Mouse (Mus musculus): ENCODE results near the gene Stard7. TPM values are rescaled to one million over a fixed set of nuclear protein-coding genes. Genes with fewer than 3 reads are reported as not detected.

Stard7 gene
- polyA plus RNA-seq, 1 experiment from 2014 or later = 85.5 TPM

GRCm38 (mm10) chr2:127310246-127310645 lies 40.2 kb downstream of the Stard7 start:
- Histone ChIP-seq H3K27me3 (replicated peaks; ENCODE audit: control insufficient read depth, insufficient read depth, low read length) (no peaks in the 10 kb centered on the region), H3K9me3 (ENCODE audit: control insufficient read depth, low read length) (no peaks in the 10 kb centered on the region), H3K4me2 (ENCODE audit: low read depth, low read length) (no peak overlapping the region), H3K36me3 (ENCODE audit: control insufficient read depth, insufficient read depth, low read length) (no peaks in the 10 kb centered on the region), H3K4me1 (ENCODE audit: control insufficient read depth, insufficient read depth, low read length) (no peaks in the 10 kb centered on the region), H3K4me3 (ENCODE audit: low read depth, low read length) (no peak overlapping the region), H3K9ac (ENCODE audit: low read depth, low read length) (no peak overlapping the region), H3K27ac (replicated peaks; ENCODE audit: low read depth, low read length) (no peak overlapping the region)
- no peak for DNase-seq (ENCODE audit: low spot score)
- 50% methylated on average over 2 of the region's 2 CpGs for WGBS
- no peak for ATAC-seq (ENCODE audit: low read depth)

- Histone ChIP-seq H3K4me3 (ENCODE audit: low read depth, low read length) (no peak overlapping the region), H3K9me3 (ENCODE audit: control insufficient read depth, low read length) (no peaks in the 10 kb centered on the region), H3K4me1 (ENCODE audit: control insufficient read depth, insufficient read depth, low read length) (no peaks in the 10 kb centered on the region), H3K36me3 (ENCODE audit: control insufficient read depth, insufficient read depth, low read length) (no peaks in the 10 kb centered on the region), H3K4me2 (ENCODE audit: low read depth, low read length) (no peak overlapping the region), H3K27me3 (replicated peaks; ENCODE audit: control insufficient read depth, insufficient read depth, low read length) (no peaks in the 10 kb centered on the region), H3K9ac (ENCODE audit: low read depth, low read length) (no peak overlapping the region), H3K27ac (replicated peaks; ENCODE audit: low read depth, low read length) (no peak overlapping the region)
- DNase-seq (ENCODE audit: low spot score) = no peak
- no peak for ATAC-seq (ENCODE audit: low read depth)
- WGBS = 89% methylated on average over 7 of the region's 7 CpGs
Observed at GRCm38 (mm10) chr2:127310685-127311084, 40.7 kb downstream of the Stard7 start.

- Histone ChIP-seq H3K4me3 (ENCODE audit: low read depth, low read length) (no peak overlapping the region), H3K27ac (replicated peaks; ENCODE audit: low read depth, low read length) (no peak overlapping the region), H3K4me1 (ENCODE audit: control insufficient read depth, insufficient read depth, low read length) (no peaks in the 10 kb centered on the region), H3K36me3 (ENCODE audit: control insufficient read depth, insufficient read depth, low read length) (no peaks in the 10 kb centered on the region), H3K4me2 (ENCODE audit: low read depth, low read length) (no peak overlapping the region), H3K9ac (ENCODE audit: low read depth, low read length) (no peak overlapping the region), H3K27me3 (replicated peaks; ENCODE audit: control insufficient read depth, insufficient read depth, low read length) (no peaks in the 10 kb centered on the region), H3K9me3 (ENCODE audit: control insufficient read depth, low read length) (no peaks in the 10 kb centered on the region)
- DNase-seq (ENCODE audit: low spot score) (no peak), ATAC-seq (ENCODE audit: low read depth) (no peak)
- WGBS = 86% methylated on average over 1 of the region's 1 CpGs
Observed at GRCm38 (mm10) chr2:127311193-127311592, 41.2 kb downstream of the Stard7 start.

GRCm38 (mm10) chr2:127312801-127313200 lies 42.8 kb downstream of the Stard7 start:
- ATAC-seq (ENCODE audit: low read depth) (no peak), DNase-seq (ENCODE audit: low spot score) (no peak)
- H3K4me2 ChIP-seq (ENCODE audit: low read depth, low read length) = no peak overlapping the region
- no peaks in the 10 kb centered on the region for H3K9me3 ChIP-seq (ENCODE audit: control insufficient read depth, low read length)
- H3K36me3 ChIP-seq (ENCODE audit: control insufficient read depth, insufficient read depth, low read length) = no peaks in the 10 kb centered on the region
- H3K9ac ChIP-seq (ENCODE audit: low read depth, low read length) = no peak overlapping the region
- no peak overlapping the region for H3K27ac ChIP-seq (replicated peaks; ENCODE audit: low read depth, low read length)
- H3K4me1 ChIP-seq (ENCODE audit: control insufficient read depth, insufficient read depth, low read length) = no peaks in the 10 kb centered on the region
- WGBS = 95% methylated on average over 4 of the region's 4 CpGs
- no peak overlapping the region for H3K4me3 ChIP-seq (ENCODE audit: low read depth, low read length)
- no peaks in the 10 kb centered on the region for H3K27me3 ChIP-seq (replicated peaks; ENCODE audit: control insufficient read depth, insufficient read depth, low read length)

GRCm38 (mm10) chr2:127313878-127314277 lies 43.9 kb downstream of the Stard7 start:
- H3K27me3 ChIP-seq (replicated peaks; ENCODE audit: control insufficient read depth, insufficient read depth, low read length) = no peaks in the 10 kb centered on the region
- H3K4me1 ChIP-seq (ENCODE audit: control insufficient read depth, insufficient read depth, low read length) = no peaks in the 10 kb centered on the region
- H3K4me3 ChIP-seq (ENCODE audit: low read depth, low read length) = no peak overlapping the region
- H3K27ac ChIP-seq (replicated peaks; ENCODE audit: low read depth, low read length) = no peak overlapping the region
- DNase-seq (ENCODE audit: low spot score) = no peak
- WGBS = 43% methylated on average over 4 of the region's 4 CpGs
- H3K9ac ChIP-seq (ENCODE audit: low read depth, low read length) = no peak overlapping the region
- no peaks in the 10 kb centered on the region for H3K36me3 ChIP-seq (ENCODE audit: control insufficient read depth, insufficient read depth, low read length)
- H3K9me3 ChIP-seq (ENCODE audit: control insufficient read depth, low read length) = no peaks in the 10 kb centered on the region
- H3K4me2 ChIP-seq (ENCODE audit: low read depth, low read length) = no peak overlapping the region
- ATAC-seq (ENCODE audit: low read depth) = no peak

GRCm38 (mm10) chr2:127314467-127315154 lies 44.6 kb downstream of the Stard7 start:
- Histone ChIP-seq H3K4me1 (ENCODE audit: control insufficient read depth, insufficient read depth, low read length) (no peaks in the 10 kb centered on the region), H3K9ac (ENCODE audit: low read depth, low read length) (no peak overlapping the region), H3K4me3 (ENCODE audit: low read depth, low read length) (no peak overlapping the region), H3K27me3 (replicated peaks; ENCODE audit: control insufficient read depth, insufficient read depth, low read length) (no peaks in the 10 kb centered on the region), H3K9me3 (ENCODE audit: control insufficient read depth, low read length) (no peaks in the 10 kb centered on the region), H3K36me3 (ENCODE audit: control insufficient read depth, insufficient read depth, low read length) (no peaks in the 10 kb centered on the region), H3K27ac (replicated peaks; ENCODE audit: low read depth, low read length) (no peak overlapping the region), H3K4me2 (ENCODE audit: low read depth, low read length) (no peak overlapping the region)
- WGBS = 67% methylated on average over 6 of the region's 6 CpGs
- no peak for ATAC-seq (ENCODE audit: low read depth)
- no peak for DNase-seq (ENCODE audit: low spot score)

- no peaks in the 10 kb centered on the region for H3K27me3 ChIP-seq (replicated peaks; ENCODE audit: control insufficient read depth, insufficient read depth, low read length)
- H3K4me2 ChIP-seq (ENCODE audit: low read depth, low read length) = no peak overlapping the region
- H3K9ac ChIP-seq (ENCODE audit: low read depth, low read length) = no peak overlapping the region
- ATAC-seq (ENCODE audit: low read depth) (no peak), DNase-seq (ENCODE audit: low spot score) (no peak)
- H3K4me1 ChIP-seq (ENCODE audit: control insufficient read depth, insufficient read depth, low read length) = no peaks in the 10 kb centered on the region
- WGBS = 88% methylated on average over 1 of the region's 1 CpGs
- no peak overlapping the region for H3K4me3 ChIP-seq (ENCODE audit: low read depth, low read length)
- no peak overlapping the region for H3K27ac ChIP-seq (replicated peaks; ENCODE audit: low read depth, low read length)
- H3K36me3 ChIP-seq (ENCODE audit: control insufficient read depth, insufficient read depth, low read length) = no peaks in the 10 kb centered on the region
- H3K9me3 ChIP-seq (ENCODE audit: control insufficient read depth, low read length) = no peaks in the 10 kb centered on the region
Observed at GRCm38 (mm10) chr2:127315155-127315470, 45.1 kb downstream of the Stard7 start.

- Histone ChIP-seq H3K27ac (replicated peaks; ENCODE audit: low read depth, low read length) (no peak overlapping the region), H3K27me3 (replicated peaks; ENCODE audit: control insufficient read depth, insufficient read depth, low read length) (no peaks in the 10 kb centered on the region), H3K4me2 (ENCODE audit: low read depth, low read length) (no peak overlapping the region), H3K36me3 (ENCODE audit: control insufficient read depth, insufficient read depth, low read length) (no peaks in the 10 kb centered on the region), H3K9me3 (ENCODE audit: control insufficient read depth, low read length) (no peaks in the 10 kb centered on the region), H3K4me1 (ENCODE audit: control insufficient read depth, insufficient read depth, low read length) (no peaks in the 10 kb centered on the region), H3K9ac (ENCODE audit: low read depth, low read length) (no peak overlapping the region), H3K4me3 (ENCODE audit: low read depth, low read length) (no peak overlapping the region)
- DNase-seq (ENCODE audit: low spot score) (no peak), ATAC-seq (ENCODE audit: low read depth) (no peak)
- WGBS = 75% methylated on average over 5 of the region's 5 CpGs
Observed at GRCm38 (mm10) chr2:127316431-127316830, 46.4 kb downstream of the Stard7 start.

GRCm38 (mm10) chr2:127318136-127318535 lies 48.1 kb downstream of the Stard7 start:
- H3K4me1 ChIP-seq (ENCODE audit: control insufficient read depth, insufficient read depth, low read length) = no peaks in the 10 kb centered on the region
- H3K27ac ChIP-seq (replicated peaks; ENCODE audit: low read depth, low read length) = no peak overlapping the region
- 81% methylated on average over 4 of the region's 4 CpGs for WGBS
- DNase-seq (ENCODE audit: low spot score) (no peak), ATAC-seq (ENCODE audit: low read depth) (no peak)
- H3K36me3 ChIP-seq (ENCODE audit: control insufficient read depth, insufficient read depth, low read length) = no peaks in the 10 kb centered on the region
- no peak overlapping the region for H3K4me3 ChIP-seq (ENCODE audit: low read depth, low read length)
- H3K9ac ChIP-seq (ENCODE audit: low read depth, low read length) = no peak overlapping the region
- H3K4me2 ChIP-seq (ENCODE audit: low read depth, low read length) = no peak overlapping the region
- H3K27me3 ChIP-seq (replicated peaks; ENCODE audit: control insufficient read depth, insufficient read depth, low read length) = no peaks in the 10 kb centered on the region
- H3K9me3 ChIP-seq (ENCODE audit: control insufficient read depth, low read length) = no peaks in the 10 kb centered on the region
